Mouse (Mus musculus) heart, adult 11 months (tissue): ENCODE results near the gene Mcrip1.
"Not testable (repeated sequence)": the region's sequence is repeated elsewhere in the genome, so short reads cannot be mapped to it uniquely, and the experiment has no call there.

Experiments
- DNase-seq: peaks from one replicate; pipeline ENCODE4 v3.0.0; 2022

The Mcrip1 gene

GRCm38 (mm10) chr11:120574278-120574600, 24.7 kb upstream of the Mcrip1 start:
- no peak for DNase-seq

GRCm38 (mm10) chr11:120573585-120574277, 24.2 kb upstream of the Mcrip1 start:
- peak; percentile 92 for DNase-seq

GRCm38 (mm10) chr11:120572752-120573584, 23.4 kb upstream of the Mcrip1 start, which contains the start of gene P4hb:
Gene P4hb, minus strand, starts transcription at chr11:120573253.
- peak; percentile 100 for DNase-seq

GRCm38 (mm10) chr11:120572417-120572751, 22.9 kb upstream of the Mcrip1 start:
- no peak for DNase-seq

- peak; percentile 86 for DNase-seq
Observed at GRCm38 (mm10) chr11:120571754-120572416, 22.4 kb upstream of the Mcrip1 start.

- peak; percentile 88 for DNase-seq
Observed at GRCm38 (mm10) chr11:120571122-120571521, 21.6 kb upstream of the Mcrip1 start.

GRCm38 (mm10) chr11:120568324-120568723, 18.8 kb upstream of the Mcrip1 start:
- no peak for DNase-seq

GRCm38 (mm10) chr11:120565114-120565513, 15.6 kb upstream of the Mcrip1 start:
- DNase-seq: no peak

- peak; percentile 81 for DNase-seq
Observed at GRCm38 (mm10) chr11:120562949-120563348, 13.4 kb upstream of the Mcrip1 start.

GRCm38 (mm10) chr11:120560952-120561728, 11.6 kb upstream of the Mcrip1 start:
- peak; percentile 79 for DNase-seq

GRCm38 (mm10) chr11:120558843-120559242, 9.3 kb upstream of the Mcrip1 start:
- DNase-seq: not testable (repeated sequence)

- no peak for DNase-seq
Observed at GRCm38 (mm10) chr11:120555260-120555659, 5.7 kb upstream of the Mcrip1 start.

GRCm38 (mm10) chr11:120554834-120555233, 5.3 kb upstream of the Mcrip1 start:
- DNase-seq: peak; percentile 97

- DNase-seq: no peak
Observed at GRCm38 (mm10) chr11:120552736-120553135, 3.2 kb upstream of the Mcrip1 start.

- DNase-seq: peak; percentile 88
Observed at GRCm38 (mm10) chr11:120550810-120551440, 1.4 kb upstream of the Mcrip1 start, which contains the start of gene Ppp1r27. Gene Ppp1r27, minus strand, starts transcription at chr11:120551132.

GRCm38 (mm10) chr11:120549986-120550809, 671 bp upstream of the Mcrip1 start:
- peak; percentile 93 for DNase-seq

- peak; percentile 89 for DNase-seq
Observed at GRCm38 (mm10) chr11:120548786-120549167, 750 bp downstream of the Mcrip1 start.

GRCm38 (mm10) chr11:120548214-120548613, 1.3 kb downstream of the Mcrip1 start:
- DNase-seq: peak; percentile 90

- DNase-seq: no peak
Observed at GRCm38 (mm10) chr11:120547469-120547868, 2.1 kb downstream of the Mcrip1 start.

GRCm38 (mm10) chr11:120545964-120546363, 3.6 kb downstream of the Mcrip1 start:
- no peak for DNase-seq

- no peak for DNase-seq
Observed at GRCm38 (mm10) chr11:120542376-120542775, 7.2 kb downstream of the Mcrip1 start.
